Mouse (Mus musculus) CH12.LX (cell line): ENCODE measurements around the gene Camta1. TPM values are rescaled to one million over a fixed set of nuclear protein-coding genes. Genes with fewer than 3 reads are reported as not detected.

Experiments
- DNase-seq: peaks from one replicate; pipeline ENCODE4 v3.0.0-alpha.2; 2013; ENCODE audit errors: extremely low read depth
- H3K27ac ChIP-seq: 2 replicates; pipeline ENCODE4 v1.5.1; 2012; ENCODE audit warnings: low read depth, mild to moderate bottlenecking, control low read depth, moderate library complexity; ENCODE audit not compliant: insufficient read depth
- H3K27me3 ChIP-seq: replicated peaks from 2 replicates; pipeline ENCODE3; 2012; ENCODE audit warnings: inconsistent platforms
- H3K36me3 ChIP-seq, 2 experiments: replicated peaks in 1 of 2; 2 replicates each; pipeline versions ENCODE3 to v1.6.1; 2012; ENCODE audit warnings: inconsistent platforms in 1 of 2, low read length in 1 of 2, mild to moderate bottlenecking in 1 of 2, mixed read lengths in 1 of 2, moderate library complexity in 1 of 2; ENCODE audit not compliant: control insufficient read depth in 1 of 2, insufficient read depth in 1 of 2
- H3K4me1 ChIP-seq, 2 experiments: 2 replicates each; pipeline ENCODE4 v1.6.1; 2012; ENCODE audit warnings: inconsistent platforms in 1 of 2, moderate library complexity in 1 of 2; ENCODE audit not compliant: insufficient read depth in 2 of 2, control insufficient read depth in 1 of 2
- H3K4me2 ChIP-seq: 2 replicates; pipeline ENCODE4 v1.6.1; 2012; ENCODE audit warnings: low read depth, mild to moderate bottlenecking, control low read depth; ENCODE audit not compliant: poor library complexity, insufficient read depth, severe bottlenecking
- H3K4me3 ChIP-seq, 3 experiments: fragments of 150-350 bp in 1 of 3; sonication (generic) in 1 of 3; replicated peaks in 1 of 3; 2 replicates each; pipeline versions ENCODE3 to v1.5.1; 2011 to 2012; ENCODE audit warnings: low read depth in 2 of 3, low read length in 2 of 3, mild to moderate bottlenecking in 2 of 3, moderate library complexity in 2 of 3, control low read depth in 1 of 3, improper control_type of control experiment in 1 of 3, inconsistent platforms in 1 of 3, mixed read lengths in 1 of 3; ENCODE audit not compliant: poor library complexity in 1 of 3
- H3K79me2 ChIP-seq: replicated peaks from 2 replicates; pipeline ENCODE4 v1.6.1; 2012; ENCODE audit warnings: mild to moderate bottlenecking, moderate library complexity; ENCODE audit not compliant: control insufficient read depth, poor library complexity, insufficient read depth, severe bottlenecking; ENCODE audit errors: extremely low read depth
- H3K9ac ChIP-seq: 2 replicates; pipeline ENCODE4 v1.6.1; 2012; ENCODE audit warnings: low read depth, mild to moderate bottlenecking, control low read depth, moderate library complexity; ENCODE audit not compliant: insufficient read depth
- H3K9me3 ChIP-seq: replicated peaks from 2 replicates; pipeline ENCODE3; 2012; ENCODE audit warnings: low read length, inconsistent platforms, mixed read lengths
- CHD1 ChIP-seq: IDR thresholded peaks from 2 replicates; pipeline ENCODE4 v1.6.1; 2012; ENCODE audit warnings: low read depth, low read length, improper control_type of control experiment, inconsistent platforms
- CHD2 ChIP-seq: IDR thresholded peaks from 2 replicates; pipeline ENCODE4 v1.6.1; 2011; ENCODE audit warnings: low read length, improper control_type of control experiment
- CTCF ChIP-seq, 2 experiments: IDR thresholded peaks in 1 of 2; conservative IDR thresholded peaks in 1 of 2; 2 replicates each; pipeline ENCODE4 v1.5.1; 2011 to 2012; ENCODE audit warnings: low read depth in 2 of 2, low read length in 2 of 2, improper control_type of control experiment in 1 of 2, inconsistent platforms in 1 of 2, mild to moderate bottlenecking in 1 of 2, moderate library complexity in 1 of 2
- E2F4 ChIP-seq: IDR thresholded peaks from 2 replicates; pipeline ENCODE4 v1.6.1; 2011; ENCODE audit warnings: low read depth, low read length, improper control_type of control experiment; ENCODE audit not compliant: insufficient replicate concordance
- ELF1 ChIP-seq: IDR thresholded peaks from 2 replicates; pipeline ENCODE4 v1.6.1; 2014; ENCODE audit warnings: low read depth, mild to moderate bottlenecking, inconsistent platforms, low read length, improper control_type of control experiment
- EP300 ChIP-seq: IDR thresholded peaks from 2 replicates; pipeline ENCODE4 v1.6.1; 2011; ENCODE audit warnings: low read length, improper control_type of control experiment
- ETS1 ChIP-seq: conservative IDR thresholded peaks from 2 replicates; pipeline ENCODE4 v1.6.1; 2012; ENCODE audit warnings: low read depth, mild to moderate bottlenecking, inconsistent platforms, low read length, improper control_type of control experiment, moderate library complexity
- GABPA ChIP-seq: IDR thresholded peaks from 2 replicates; pipeline ENCODE4 v1.6.1; 2012; ENCODE audit warnings: low read depth, low read length, improper control_type of control experiment, inconsistent platforms; ENCODE audit not compliant: insufficient replicate concordance
- IRF4 ChIP-seq: IDR thresholded peaks from 2 replicates; pipeline ENCODE4 v1.6.1; 2014; ENCODE audit warnings: low read depth, mild to moderate bottlenecking, inconsistent platforms, low read length, improper control_type of control experiment
- JUN ChIP-seq: IDR thresholded peaks from 2 replicates; pipeline ENCODE4 v1.6.1; 2011; ENCODE audit warnings: low read depth, mild to moderate bottlenecking, low read length, improper control_type of control experiment, moderate library complexity; ENCODE audit not compliant: insufficient read depth
- JUND ChIP-seq: conservative IDR thresholded peaks from 2 replicates; pipeline ENCODE4 v1.6.1; 2011; ENCODE audit warnings: low read depth, low read length, improper control_type of control experiment
- KAT2A ChIP-seq: IDR thresholded peaks from 2 replicates; pipeline ENCODE4 v1.6.1; 2012; ENCODE audit warnings: low read length, improper control_type of control experiment, inconsistent platforms; ENCODE audit not compliant: insufficient replicate concordance
- MAFK ChIP-seq: IDR thresholded peaks from 2 replicates; pipeline ENCODE4 v1.6.1; 2011; ENCODE audit warnings: low read length, improper control_type of control experiment; ENCODE audit not compliant: insufficient replicate concordance
- MAX ChIP-seq: IDR thresholded peaks from 2 replicates; pipeline ENCODE4 v1.6.1; 2011; ENCODE audit warnings: low read length, improper control_type of control experiment
- MAZ ChIP-seq: IDR thresholded peaks from 2 replicates; pipeline ENCODE4 v1.6.1; 2012; ENCODE audit warnings: low read depth, mild to moderate bottlenecking, inconsistent platforms, low read length, improper control_type of control experiment, moderate library complexity
- MXI1 ChIP-seq: IDR thresholded peaks from 2 replicates; pipeline ENCODE4 v1.6.1; 2011; ENCODE audit warnings: mild to moderate bottlenecking, low read depth, low read length, improper control_type of control experiment
- NELFE ChIP-seq: IDR thresholded peaks from 2 replicates; pipeline ENCODE4 v1.6.1; 2011; ENCODE audit warnings: low read depth, low read length, improper control_type of control experiment
- NRF1 ChIP-seq: IDR thresholded peaks from 2 replicates; pipeline ENCODE4 v1.6.1; 2014; ENCODE audit warnings: low read depth, mild to moderate bottlenecking, inconsistent platforms, low read length, improper control_type of control experiment, moderate library complexity
- PAX5 ChIP-seq: IDR thresholded peaks from 2 replicates; pipeline ENCODE4 v1.6.1; 2012; ENCODE audit warnings: low read length, inconsistent platforms, mixed read lengths
- POLR2A ChIP-seq: IDR thresholded peaks from 2 replicates; pipeline ENCODE4 v1.6.1; 2011; ENCODE audit warnings: low read depth, mild to moderate bottlenecking, improper control_type of control experiment, low read length
- RAD21 ChIP-seq: IDR thresholded peaks from 2 replicates; pipeline ENCODE4 v1.6.1; 2011; ENCODE audit warnings: low read depth, mild to moderate bottlenecking, low read length, improper control_type of control experiment, moderate library complexity
- TCF12 ChIP-seq: IDR thresholded peaks from 2 replicates; pipeline ENCODE4 v1.6.1; 2014; ENCODE audit warnings: low read depth, mild to moderate bottlenecking, inconsistent platforms, low read length, improper control_type of control experiment
- USF2 ChIP-seq: conservative IDR thresholded peaks from 2 replicates; pipeline ENCODE4 v1.6.1; 2011; ENCODE audit warnings: low read depth, low read length, improper control_type of control experiment
- ZC3H11A ChIP-seq: IDR thresholded peaks from 2 replicates; pipeline ENCODE4 v1.6.1; 2012; ENCODE audit warnings: low read depth, mild to moderate bottlenecking, inconsistent platforms, low read length, improper control_type of control experiment
- ZKSCAN1 ChIP-seq: IDR thresholded peaks from 2 replicates; pipeline ENCODE4 v1.6.1; 2012; ENCODE audit warnings: low read depth, inconsistent platforms, low read length, improper control_type of control experiment, borderline replicate concordance
- ZMIZ1 ChIP-seq: IDR thresholded peaks from 2 replicates; pipeline ENCODE4 v1.6.1; 2012; ENCODE audit warnings: low read depth, mild to moderate bottlenecking, inconsistent platforms, low read length, improper control_type of control experiment
- ZNF384 ChIP-seq: IDR thresholded peaks from 2 replicates; pipeline ENCODE4 v1.6.1; 2012; ENCODE audit warnings: low read depth, low read length, improper control_type of control experiment, inconsistent platforms
- dilution Hi-C: fragments of 300-500 bp; cut with MboI; formaldehyde crosslinking; loops from 2 replicates; pipeline ENCODE4 v1.14.3; 2020; ENCODE audit warnings: low sequenced_read_pairs; ENCODE audit not compliant: extremely low pct_unique_long_range_greater_than_20kb, extremely low pct_ligation_motif_present
- in situ Hi-C: fragments of 300-500 bp; cut with MboI; formaldehyde crosslinking; loops from 3 replicates; pipeline ENCODE4 v1.14.3; 2019; ENCODE audit warnings: low sequenced_read_pairs, low pct_ligation_motif_present, low pct_unique_long_range_greater_than_20kb, mixed read lengths
- polyA plus RNA-seq: library from polyadenylated mRNA; unstranded; fragments of >175 nt; gene quantifications from 2 replicates; pipeline ENCODE4 v1.2.1, GENCODE M21; 2012; ENCODE audit warnings: low read depth; ENCODE audit not compliant: insufficient read length
- total RNA-seq, 2 experiments: library from RNA; depleted of rRNA; stranded (reverse); fragments of 300-350 nt in 1 of 2; fragments of >200 nt in 1 of 2; gene quantifications; 2 replicates each; pipeline ENCODE4 v1.2.3; 2012 to 2014

Camta1 gene
- total and polyA plus RNA-seq, 3 experiments: 9.9 to 32.5 (median 15.3) TPM

DNA sequence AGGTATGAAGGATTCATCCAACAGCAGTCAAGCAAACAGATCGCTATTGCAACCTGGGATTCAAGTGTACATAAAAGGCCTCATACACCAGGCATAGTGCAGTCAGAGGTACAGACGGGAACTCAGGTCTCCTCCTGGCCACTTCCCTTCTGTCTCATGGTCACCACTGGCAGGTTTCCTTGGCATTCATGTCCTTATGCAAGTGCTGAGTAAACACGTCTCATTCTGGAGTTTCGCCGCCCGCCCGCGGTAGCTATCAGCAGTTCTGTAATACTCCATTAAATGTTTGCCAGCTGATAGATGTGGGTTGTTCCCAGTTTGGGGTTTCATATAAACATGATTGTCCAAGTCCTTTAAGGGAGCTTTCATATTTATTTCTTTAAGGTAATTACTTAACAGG is 94.3 kb downstream of the Camta1 start:
- Histone ChIP-seq H3K79me2 (no peaks in the 10 kb centered on the region), H3K4me1 (no peaks in the 10 kb centered on the region), H3K9ac (no peak overlapping the region), H3K36me3 (peaks cover 0 to 4% of the 10 kb centered on the region in 2 experiments), H3K27me3 (no peaks in the 10 kb centered on the region), H3K4me3 (no peak overlapping the region), H3K27ac (no peak overlapping the region), H3K4me2 (no peak overlapping the region), H3K9me3 (peaks cover 2% of the 10 kb centered on the region)
- DNase-seq: no peak
- in situ Hi-C loops (loop anchor here (25.0 kb wide), 1 partner anchor 605 kb away; no protein-coding TSS in a partner anchor), dilution Hi-C loops (no loop called here)
- TF ChIP-seq CTCF (conservative IDR thresholded peaks at IDR 0.05 in 1 of 2, IDR thresholded peaks at IDR 0.05 in 1 of 2; ENCODE audit: low read depth in 2 of 2, low read length in 2 of 2) (no peak), JUND (no peak), KAT2A (no peak), EP300 (no peak), PAX5 (no peak), CHD1 (no peak), NELFE (no peak), ETS1 (no peak), GABPA (no peak), TCF12 (no peak), USF2 (no peak), ZC3H11A (no peak), JUN (no peak), ZKSCAN1 (no peak), IRF4 (no peak), MAZ (no peak), E2F4 (no peak), NRF1 (no peak), ZNF384 (no peak), MAFK (no peak)

DNA sequence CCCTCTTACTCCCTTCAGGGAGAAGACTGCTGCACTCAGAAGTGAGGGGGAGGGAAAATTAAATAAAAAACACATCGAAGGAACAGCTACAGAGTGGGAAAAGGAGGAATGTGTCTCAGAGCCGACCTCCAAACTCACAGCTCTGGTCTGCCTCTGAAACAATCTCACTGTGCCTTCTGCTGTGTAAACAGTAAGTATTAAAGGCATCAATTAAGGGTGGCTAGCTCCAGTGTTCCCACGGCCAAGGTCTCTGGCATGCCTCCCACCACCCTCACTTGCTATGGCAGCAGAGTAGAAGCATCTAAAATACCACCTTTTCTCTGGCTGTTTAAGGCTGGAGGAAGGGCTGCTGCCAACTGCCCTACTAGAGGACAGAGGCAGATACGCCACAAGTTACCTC is 96.3 kb downstream of the Camta1 start:
- H3K4me3 ChIP-seq: no peak overlapping the region
- H3K9me3 ChIP-seq: peaks cover 11% of the 10 kb centered on the region
- in situ Hi-C loops (loop anchor here (25.0 kb wide), 1 partner anchor 603 kb away; no protein-coding TSS in a partner anchor), dilution Hi-C loops (no loop called here)
- H3K27ac ChIP-seq: no peak overlapping the region
- no peak overlapping the region for H3K4me2 ChIP-seq
- H3K79me2 ChIP-seq: no peaks in the 10 kb centered on the region
- no peak for DNase-seq
- no peak overlapping the region for H3K9ac ChIP-seq
- no peaks in the 10 kb centered on the region for H3K4me1 ChIP-seq
- TF ChIP-seq ZMIZ1: no peak
- TF ChIP-seq PAX5: no peak
- TF ChIP-seq RAD21: no peak
- TF ChIP-seq MAX: no peak
- TF ChIP-seq CHD2: no peak
- TF ChIP-seq ELF1: no peak
- TF ChIP-seq EP300: no peak
- no peak for TF ChIP-seq MXI1
- TF ChIP-seq MAFK: no peak
- no peak for TF ChIP-seq CTCF (conservative IDR thresholded peaks at IDR 0.05 in 1 of 2, IDR thresholded peaks at IDR 0.05 in 1 of 2; ENCODE audit: low read depth in 2 of 2, low read length in 2 of 2)
- TF ChIP-seq POLR2A: no peak
- TF ChIP-seq MAZ: no peak
- TF ChIP-seq, all 38 proteins: peak for 0
- Histone ChIP-seq H3K36me3 (peaks cover 0 to 2% of the 10 kb centered on the region in 2 experiments), H3K27me3 (no peaks in the 10 kb centered on the region)
